24 mouse cellular contexts compared by ENCODE assay signal in the genomic region with DNA sequence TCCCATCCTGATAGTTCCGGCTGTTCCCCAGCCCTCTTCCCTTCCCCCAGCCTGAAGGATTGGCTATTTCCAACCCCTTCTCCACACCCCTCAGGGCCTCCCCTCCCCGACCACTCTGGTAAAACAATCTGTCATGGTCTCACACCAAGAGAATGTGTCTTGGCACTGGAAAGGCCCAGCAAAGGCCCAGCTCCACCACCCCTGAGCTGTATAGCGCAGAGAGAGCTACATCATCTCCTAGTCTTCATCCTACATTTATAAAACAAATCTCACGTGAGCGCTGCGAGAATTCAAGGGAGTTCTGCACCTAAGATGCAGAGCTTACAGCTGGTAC. TPM values are rescaled to one million over a fixed set of nuclear protein-coding genes. Genes with fewer than 3 reads are reported as not detected.
A peak's percentile ranks its signal among the peaks of the same experiment; 100 is the strongest.
DNase-seq lines count a peak whose midpoint lies in the region; ATAC-seq and TF ChIP-seq lines count a peak whose summit lies in the region.
"Had no signal": no experiment of that assay in that cellular context is flagged by ENCODE, and none has a peak within 500 bp of the region (broad histone marks: within the 10 kb centered on the region; RNA-seq: fewer than 3 reads in every experiment).

No protein-coding gene starts in this region.

- no peak for TF ChIP-seq CTCF in midbrain, postnatal 0 days (IDR thresholded peaks at IDR 0.05)
- no peak for TF ChIP-seq CTCF in bone marrow, adult 2 months (IDR thresholded peaks at IDR 0.05; ENCODE audit: control insufficient read depth, insufficient read depth, low read length)

- H3K27me3 ChIP-seq in hindbrain, embryonic 10.5 days (ENCODE audit: insufficient read depth, poor library complexity, severe bottlenecking): no peaks in the 10 kb centered on the region
- no peaks in the 10 kb centered on the region for H3K27me3 ChIP-seq in hindbrain, embryonic 11.5 days (ENCODE audit: control insufficient read depth, insufficient read depth, low read length)
- H3K27me3 ChIP-seq in midbrain, embryonic 15.5 days (replicated peaks): no peaks in the 10 kb centered on the region
- no peaks in the 10 kb centered on the region for H3K27me3 ChIP-seq in midbrain, postnatal 0 days (ENCODE audit: insufficient read depth, low read length)
- no peaks in the 10 kb centered on the region for H3K27me3 ChIP-seq in stomach, embryonic 16.5 days (ENCODE audit: control insufficient read depth, insufficient read depth, low read length)
- H3K27me3 ChIP-seq: heart, embryonic 15.5 days; limb, embryonic 12.5 days had no signal

- no peak overlapping the region for H3K4me2 ChIP-seq in hindbrain, embryonic 11.5 days (replicated peaks; ENCODE audit: low read depth, low read length)
- no peak overlapping the region for H3K4me2 ChIP-seq in midbrain, embryonic 15.5 days
- H3K4me2 ChIP-seq in midbrain, postnatal 0 days (ENCODE audit: low read depth, low read length, poor library complexity, severe bottlenecking): no peak overlapping the region
- H3K4me2 ChIP-seq in stomach, embryonic 16.5 days (ENCODE audit: low read depth, low read length): no peak overlapping the region
- H3K4me2 ChIP-seq: heart, embryonic 15.5 days; limb, embryonic 12.5 days; lung, embryonic 15.5 days had no signal

- H3K9me3 ChIP-seq in hindbrain, embryonic 10.5 days: no peaks in the 10 kb centered on the region
- H3K9me3 ChIP-seq in hindbrain, embryonic 11.5 days (ENCODE audit: control insufficient read depth, low read length): no peaks in the 10 kb centered on the region
- H3K9me3 ChIP-seq in midbrain, embryonic 15.5 days: no peaks in the 10 kb centered on the region
- H3K9me3 ChIP-seq in midbrain, postnatal 0 days (ENCODE audit: low read length): no peaks in the 10 kb centered on the region
- H3K9me3 ChIP-seq in stomach, embryonic 16.5 days (replicated peaks; ENCODE audit: control insufficient read depth, low read length): no peaks in the 10 kb centered on the region
- H3K9me3 ChIP-seq: forebrain, embryonic 10.5 days; heart, embryonic 15.5 days; limb, embryonic 12.5 days; lung, embryonic 15.5 days had no signal

- H3K27ac ChIP-seq in hindbrain, embryonic 10.5 days: peak overlapping the region; percentile 30; the same call in 1 of the 2 replicates
- no peak overlapping the region for H3K27ac ChIP-seq in hindbrain, embryonic 11.5 days (ENCODE audit: low read depth, low read length)
- H3K27ac ChIP-seq in midbrain, embryonic 15.5 days: no peak overlapping the region
- H3K27ac ChIP-seq in midbrain, postnatal 0 days (ENCODE audit: low read depth, low read length): no peak overlapping the region
- H3K27ac ChIP-seq in bone marrow, adult 2 months (ENCODE audit: control insufficient read depth, insufficient read depth, low read depth, low read length, poor library complexity): peak overlapping the region; percentile 25; the same call in 1 of the 2 replicates
- H3K27ac ChIP-seq in stomach, embryonic 16.5 days (ENCODE audit: low read length): no peak overlapping the region
- H3K27ac ChIP-seq: forebrain, embryonic 10.5 days; heart, embryonic 15.5 days; layer of hippocampus, adult 2 months; limb, embryonic 12.5 days; liver, embryonic 14.5 days; lung, embryonic 15.5 days had no signal

- no peak for DNase-seq in hindbrain, embryonic 10.5 days (ENCODE audit: low spot score)
- no peak for DNase-seq in hindbrain, embryonic 11.5 days (ENCODE audit: low spot score)
- DNase-seq in midbrain, postnatal 0 days (ENCODE audit: low spot score): no peak
- DNase-seq in cerebellum, adult 9-10 months: no peak
- DNase-seq: adrenal gland, adult 8-10 months; cerebellum, adult 2 months; cerebellum, postnatal 36 days; embryo, embryonic 11 days; gastrocnemius, postnatal 36 days; heart, postnatal 36 days; kidney, adult 8-10 months; kidney, postnatal 25 days; lung, postnatal 36 days had no signal

- H3K4me1 ChIP-seq in hindbrain, embryonic 10.5 days (replicated peaks): peaks cover 72% of the 10 kb centered on the region
- H3K4me1 ChIP-seq in hindbrain, embryonic 11.5 days (replicated peaks; ENCODE audit: control insufficient read depth, insufficient read depth, low read length): peaks cover 7% of the 10 kb centered on the region
- peaks cover 18% of the 10 kb centered on the region for H3K4me1 ChIP-seq in midbrain, embryonic 15.5 days
- no peaks in the 10 kb centered on the region for H3K4me1 ChIP-seq in midbrain, postnatal 0 days (ENCODE audit: insufficient read depth, low read length)
- peaks cover 6% of the 10 kb centered on the region for H3K4me1 ChIP-seq in bone marrow, adult 2 months (ENCODE audit: control insufficient read depth, insufficient read depth, low read length)
- peaks cover 62% of the 10 kb centered on the region for H3K4me1 ChIP-seq in stomach, embryonic 16.5 days (ENCODE audit: control insufficient read depth, insufficient read depth, low read length)

- 77% methylated on average over 6 of the region's 6 CpGs for WGBS in hindbrain, embryonic 10.5 days
- 71% methylated on average over 6 of the region's 6 CpGs for WGBS in hindbrain, embryonic 11.5 days
- WGBS in midbrain, embryonic 15.5 days: 78% methylated on average over 6 of the region's 6 CpGs
- 84% methylated on average over 6 of the region's 6 CpGs for WGBS in midbrain, postnatal 0 days
- WGBS in bone marrow, adult 2 months: 86% methylated on average over 6 of the region's 6 CpGs
- WGBS in stomach, embryonic 16.5 days: 52% methylated on average over 6 of the region's 6 CpGs

- H3K36me3 ChIP-seq in hindbrain, embryonic 10.5 days: peaks cover 5% of the 10 kb centered on the region; the same call in 1 of the 2 replicates
- H3K36me3 ChIP-seq in hindbrain, embryonic 11.5 days (ENCODE audit: control insufficient read depth, insufficient read depth, low read length): no peaks in the 10 kb centered on the region
- H3K36me3 ChIP-seq in midbrain, embryonic 15.5 days (replicated peaks): no peaks in the 10 kb centered on the region
- no peaks in the 10 kb centered on the region for H3K36me3 ChIP-seq in midbrain, postnatal 0 days (ENCODE audit: insufficient read depth, low read length)
- H3K36me3 ChIP-seq in stomach, embryonic 16.5 days (ENCODE audit: control insufficient read depth, insufficient read depth, low read length): no peaks in the 10 kb centered on the region
- H3K36me3 ChIP-seq: forebrain, embryonic 10.5 days; heart, embryonic 15.5 days; limb, embryonic 12.5 days; lung, embryonic 15.5 days had no signal

- no peak overlapping the region for H3K4me3 ChIP-seq in hindbrain, embryonic 10.5 days
- H3K4me3 ChIP-seq in hindbrain, embryonic 11.5 days (ENCODE audit: low read depth, low read length): no peak overlapping the region
- H3K4me3 ChIP-seq in midbrain, embryonic 15.5 days: no peak overlapping the region
- no peak overlapping the region for H3K4me3 ChIP-seq in midbrain, postnatal 0 days (ENCODE audit: low read depth, low read length)
- H3K4me3 ChIP-seq in bone marrow, adult 2 months (replicated peaks; ENCODE audit: control insufficient read depth, low read depth, low read length): no peak overlapping the region
- H3K4me3 ChIP-seq in stomach, embryonic 16.5 days (replicated peaks; ENCODE audit: low read length): no peak overlapping the region
- H3K4me3 ChIP-seq: forebrain, embryonic 10.5 days; heart, embryonic 15.5 days; layer of hippocampus, adult 2 months; limb, embryonic 12.5 days; lung, embryonic 15.5 days had no signal

- no peak for TF ChIP-seq POLR2A in bone marrow, adult 2 months (IDR thresholded peaks at IDR 0.05; ENCODE audit: borderline replicate concordance, control insufficient read depth, low read depth, low read length)

- no peak overlapping the region for H3K9ac ChIP-seq in hindbrain, embryonic 11.5 days (ENCODE audit: low read depth, low read length)
- no peak overlapping the region for H3K9ac ChIP-seq in midbrain, embryonic 15.5 days
- no peak overlapping the region for H3K9ac ChIP-seq in midbrain, postnatal 0 days (replicated peaks; ENCODE audit: low read length, poor library complexity, severe bottlenecking)
- no peak overlapping the region for H3K9ac ChIP-seq in stomach, embryonic 16.5 days (ENCODE audit: low read length)
- H3K9ac ChIP-seq: heart, embryonic 15.5 days; limb, embryonic 12.5 days; liver, embryonic 14.5 days; lung, embryonic 15.5 days had no signal

- no peak for ATAC-seq in hindbrain, embryonic 11.5 days (ENCODE audit: low FRiP score)
- 0 out of 2 replicates have a peak, but pooled peaks have one; percentile 40 for ATAC-seq in midbrain, embryonic 15.5 days (replicated peaks)
- no peak for ATAC-seq in midbrain, postnatal 0 days (ENCODE audit: low FRiP score)
- 0 out of 2 replicates have a peak, but pooled peaks have one; percentile 12 for ATAC-seq in stomach, embryonic 16.5 days (ENCODE audit: insufficient read depth, low FRiP score)
- ATAC-seq in cerebellum, adult (ENCODE audit: insufficient number of reproducible peaks, low FRiP score, low TSS enrichment): no peak
- ATAC-seq: forebrain, embryonic 16.5 days had no signal

RNA-seq across cellular contexts. Expression of a gene that starts 21.9 kb away (rescaled TPM):
- 2.7 TPM in 2 replicates for polyA plus RNA-seq in hindbrain, embryonic 10.5 days (2016; fragmentation: Nextera tagmentation; extraction: Ambion mirVana)
- 5.5 and 6.9 TPM in 2 replicates for polyA plus RNA-seq in hindbrain, embryonic 11.5 days (2014; fragmentation: Nextera tagmentation; extraction: Ambion mirVana)
- polyA plus RNA-seq in midbrain, embryonic 15.5 days (2015; fragmentation: Nextera tagmentation; extraction: Ambion mirVana): 2.3 TPM in 2 replicates
- total RNA-seq in midbrain, postnatal 0 days (2014; rRNA removed): 21.0 and 27.4 TPM in 2 replicates
- 1.2 and 1.5 TPM in 2 replicates for polyA plus RNA-seq in midbrain, postnatal 0 days (2015; fragmentation: Nextera tagmentation; extraction: Ambion mirVana)
- polyA plus RNA-seq in bone marrow, adult 2 months (2011; ENCODE audit: insufficient read depth, insufficient read length, low replicate concordance, missing spikeins): 6.3 and 8.3 TPM in 2 replicates
- polyA plus RNA-seq in stomach, embryonic 16.5 days (2015; fragmentation: Nextera tagmentation; extraction: Ambion mirVana): 6.3 and 6.6 TPM in 2 replicates

Comparison
In these comparisons a context has a peak if more than half of its experiments do, and no peak if none do; other contexts are left out.
1. H3K27ac ChIP-seq: peak in hindbrain, embryonic 10.5 days (single experiment) and bone marrow, adult 2 months (single experiment); none in hindbrain, embryonic 11.5 days (single experiment), midbrain, embryonic 15.5 days (single experiment), midbrain, postnatal 0 days (single experiment) and stomach, embryonic 16.5 days (single experiment).
2. ATAC-seq: peak in midbrain, embryonic 15.5 days (single experiment) and stomach, embryonic 16.5 days (single experiment); none in hindbrain, embryonic 11.5 days (single experiment), midbrain, postnatal 0 days (single experiment) and cerebellum, adult (single experiment).